Mouse (Mus musculus) G1E (cell line): ENCODE results near the gene Thada. TPM values are rescaled to one million over a fixed set of nuclear protein-coding genes. Genes with fewer than 3 reads are reported as not detected.

ENCODE experiments used
- ATAC-seq: 2 replicates; pipeline ENCODE4 v1.8.0; 2016; ENCODE audit warnings: mild to moderate bottlenecking; ENCODE audit not compliant: insufficient number of reproducible peaks, poor library complexity, low FRiP score, severe bottlenecking; ENCODE audit errors: extremely low read depth
- DNase-seq: peaks from one replicate; pipeline ENCODE4 v3.0.0; 2012; ENCODE audit warnings: low spot score
- H3K27me3 ChIP-seq: 2 replicates; pipeline ENCODE4 v1.6.1; 2012; ENCODE audit warnings: mild to moderate bottlenecking, low read length, inconsistent platforms; ENCODE audit not compliant: insufficient read depth
- H3K36me3 ChIP-seq: replicated peaks from 2 replicates; pipeline ENCODE3; 2012; ENCODE audit warnings: mild to moderate bottlenecking, inconsistent platforms
- H3K4me1 ChIP-seq: 2 replicates; pipeline ENCODE4 v1.6.1; 2012; ENCODE audit warnings: low read depth, low read length, inconsistent platforms, mixed read lengths; ENCODE audit not compliant: insufficient read depth
- H3K4me3 ChIP-seq: 2 replicates; pipeline ENCODE4 v1.5.1; 2012; ENCODE audit warnings: low read depth, mild to moderate bottlenecking, inconsistent platforms, low read length, moderate library complexity, mixed read lengths
- H3K9me3 ChIP-seq: replicated peaks from 2 replicates; pipeline ENCODE4 v1.6.1; 2012; ENCODE audit warnings: inconsistent platforms
- CTCF ChIP-seq: IDR thresholded peaks from 2 replicates; pipeline ENCODE4 v1.5.1; 2012; ENCODE audit warnings: low read depth, low read length, inconsistent platforms, mixed read lengths
- GATA1 ChIP-seq: IDR thresholded peaks from 2 replicates; pipeline ENCODE4 v1.6.1; 2012; ENCODE audit warnings: borderline replicate concordance, low read length, inconsistent platforms, mixed read lengths
- GATA2 ChIP-seq: IDR thresholded peaks from 2 replicates; pipeline ENCODE4 v1.6.1; 2012; ENCODE audit warnings: low read depth, low read length, inconsistent platforms, borderline replicate concordance
- POLR2AphosphoS5 ChIP-seq: IDR thresholded peaks from 2 replicates; pipeline ENCODE4 v1.6.1; 2012; ENCODE audit warnings: low read depth, low read length, inconsistent platforms; ENCODE audit not compliant: insufficient replicate concordance
- TAL1 ChIP-seq: conservative IDR thresholded peaks from 2 replicates; pipeline ENCODE4 v1.6.1; 2012; ENCODE audit warnings: low read depth, low read length, inconsistent platforms, mixed read lengths
- polyA plus RNA-seq: library from polyadenylated mRNA; stranded (reverse); fragments of >175 nt; gene quantifications from 2 replicates; pipeline ENCODE4 v1.2.3, GENCODE M21; 2012
- total RNA-seq, 2 experiments: library from RNA; stranded (forward) in 1 of 2; stranded (reverse) in 1 of 2; fragments of 200-1000 nt in 1 of 2; fragments of >200 nt in 1 of 2; fragmentation: Nextera tagmentation in 1 of 2; gene quantifications; 2 replicates each; pipeline ENCODE4 v1.2.3; 2014 to 2017

Gene Thada
- total and polyA plus RNA-seq, 3 experiments = 2.8 to 55.2 (median 28.1) TPM

DNA sequence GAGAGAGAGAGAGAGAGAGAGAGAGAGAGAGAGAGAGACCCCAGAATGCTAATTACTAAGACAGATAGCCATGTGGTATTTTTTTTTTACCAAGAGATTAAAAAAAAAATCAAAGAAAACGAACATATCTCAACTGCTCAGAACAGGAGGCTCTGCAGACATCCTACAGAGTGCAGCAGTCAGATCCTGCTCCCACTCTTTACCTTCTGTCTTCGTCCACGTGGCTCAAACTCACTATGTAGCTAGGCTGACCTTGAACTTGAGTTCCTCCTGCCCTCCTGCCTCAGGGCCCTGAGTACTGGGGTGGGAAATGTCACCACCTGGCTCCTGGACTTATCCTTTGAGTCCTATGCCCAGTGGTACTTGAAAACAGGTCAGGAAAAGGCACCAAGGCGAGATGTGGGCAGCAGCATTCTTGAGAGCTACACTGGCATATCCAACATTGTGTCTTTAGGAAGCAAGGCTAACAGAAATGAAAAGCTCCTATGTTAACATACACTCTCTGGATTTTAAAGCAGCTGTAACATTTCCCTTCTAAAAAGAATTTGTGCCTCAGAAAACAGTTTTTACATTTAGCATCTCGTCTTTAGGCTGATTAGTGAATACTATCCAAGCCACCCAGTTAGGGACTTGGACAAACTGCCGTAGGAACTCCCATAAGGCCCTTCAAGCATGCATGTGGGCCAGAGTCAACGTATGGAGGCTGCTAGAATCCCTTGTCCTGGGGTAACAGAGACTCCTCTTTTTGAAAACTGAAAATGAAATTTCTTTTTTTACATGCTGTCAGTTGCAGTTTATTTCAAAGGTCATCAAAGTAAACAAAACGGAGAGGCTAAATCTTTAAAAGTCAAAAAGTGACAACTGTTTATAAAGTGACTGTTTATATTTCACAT is 183.4 kb downstream of the Thada start:
- Histone ChIP-seq H3K4me1 (peaks cover 3% of the 10 kb centered on the region; the same call in 1 of the 2 replicates), H3K9me3 (no peaks in the 10 kb centered on the region), H3K27me3 (no peaks in the 10 kb centered on the region), H3K4me3 (no peak overlapping the region), H3K36me3 (peaks cover 54% of the 10 kb centered on the region)
- ATAC-seq (no peak), DNase-seq (no peak)
- no peak for TF ChIP-seq TAL1
- TF ChIP-seq POLR2AphosphoS5 = no peak
- TF ChIP-seq GATA1 = no peak
- no peak for TF ChIP-seq GATA2
- TF ChIP-seq CTCF = no peak

DNA sequence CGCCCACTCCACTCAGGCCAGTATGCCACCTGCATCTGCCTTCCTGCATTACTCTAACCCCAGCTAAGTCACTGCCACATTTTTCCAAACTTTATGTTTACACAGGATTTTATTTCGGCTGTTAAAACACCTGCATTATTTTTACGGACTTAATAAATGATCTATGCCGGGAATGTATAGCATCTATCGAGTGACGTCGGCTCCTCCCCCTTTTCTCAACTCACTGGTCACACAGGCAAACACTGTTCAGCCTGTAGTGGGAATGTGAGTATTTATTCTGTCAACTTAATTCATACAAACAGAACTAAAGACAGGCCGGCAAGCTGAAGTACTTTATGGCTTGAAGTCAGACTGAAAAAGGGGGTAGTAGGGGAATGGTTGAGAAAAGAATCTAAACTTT is 187.0 kb downstream of the Thada start:
- H3K4me3 ChIP-seq = no peak overlapping the region
- ATAC-seq = no peak
- no peak for TF ChIP-seq GATA2
- no peak for TF ChIP-seq GATA1
- TF ChIP-seq TAL1 = no peak
- no peak for TF ChIP-seq CTCF
- TF ChIP-seq POLR2AphosphoS5 = no peak

DNA sequence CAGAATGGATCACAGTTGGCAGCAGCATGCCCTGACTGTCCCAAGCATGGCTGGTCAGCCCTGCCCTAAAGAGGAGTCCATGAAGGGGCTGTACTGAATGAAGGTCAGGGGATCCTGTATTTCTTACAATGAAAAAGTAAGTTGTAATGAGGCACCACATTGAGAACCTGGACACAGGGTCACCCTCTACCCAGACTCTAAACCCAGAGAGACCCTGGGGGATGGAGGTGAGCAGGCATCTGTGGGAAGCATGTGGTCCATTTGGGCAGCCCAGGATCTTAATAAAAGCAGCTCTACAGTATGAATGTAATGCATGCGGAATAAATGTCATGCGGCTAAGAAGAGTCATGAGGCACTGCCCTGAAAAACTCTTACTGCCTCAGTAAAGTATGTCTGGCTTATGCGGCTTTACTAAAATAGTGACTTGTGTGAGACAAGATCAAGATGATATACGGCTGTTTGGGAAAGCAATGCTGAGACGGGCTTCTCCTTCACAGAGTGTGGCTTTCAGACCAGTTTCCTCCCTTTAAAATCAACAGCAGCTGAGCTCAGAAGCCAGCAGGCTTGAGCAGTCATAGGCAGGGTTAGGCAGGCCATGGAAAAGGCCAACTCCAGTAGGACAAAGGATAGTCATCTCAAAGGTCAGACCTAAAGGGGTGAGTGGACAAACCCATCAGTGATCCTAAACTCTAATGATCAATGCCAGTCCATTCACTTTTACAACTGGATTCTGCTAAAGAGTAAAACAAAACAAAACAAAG is 187.6 kb downstream of the Thada start:
- H3K9me3 ChIP-seq = no peaks in the 10 kb centered on the region
- no peaks in the 10 kb centered on the region for H3K27me3 ChIP-seq
- DNase-seq = no peak
- no peak for ATAC-seq
- peaks cover 3% of the 10 kb centered on the region; the same call in 1 of the 2 replicates for H3K4me1 ChIP-seq
- H3K4me3 ChIP-seq = no peak overlapping the region
- H3K36me3 ChIP-seq = peaks cover 66% of the 10 kb centered on the region
- TF ChIP-seq CTCF = no peak
- TF ChIP-seq TAL1 = no peak
- no peak for TF ChIP-seq POLR2AphosphoS5
- no peak for TF ChIP-seq GATA2
- no peak for TF ChIP-seq GATA1

More for the DNA sequence above, 187.0 kb downstream of the Thada start:
- Histone ChIP-seq H3K27me3 (no peaks in the 10 kb centered on the region), H3K4me1 (peaks cover 3% of the 10 kb centered on the region; the same call in 1 of the 2 replicates), H3K9me3 (no peaks in the 10 kb centered on the region), H3K36me3 (peaks cover 69% of the 10 kb centered on the region)
- no peak for DNase-seq

DNA sequence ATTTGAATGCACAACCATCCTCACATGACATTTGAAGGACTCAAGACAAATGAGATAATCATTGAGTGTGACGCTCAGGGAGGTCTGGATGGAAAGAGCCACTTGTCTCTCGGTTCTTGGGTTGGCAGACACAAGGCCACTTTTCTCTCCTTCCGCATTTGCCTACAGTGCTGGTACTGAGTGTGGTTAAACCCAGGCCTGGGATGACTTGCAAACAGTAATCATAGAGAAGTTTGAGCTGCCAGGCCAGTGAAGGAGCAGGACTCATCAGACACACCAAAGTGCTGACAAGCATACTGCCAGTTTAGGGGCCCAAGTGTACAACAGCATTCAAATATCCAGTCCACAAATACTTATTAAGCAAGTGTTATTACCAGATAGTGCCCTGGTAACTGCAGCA is 191.0 kb downstream of the Thada start:
- Histone ChIP-seq H3K9me3 (no peaks in the 10 kb centered on the region), H3K4me1 (no peaks in the 10 kb centered on the region), H3K36me3 (peaks cover 81% of the 10 kb centered on the region), H3K4me3 (no peak overlapping the region), H3K27me3 (no peaks in the 10 kb centered on the region)
- no peak for DNase-seq
- no peak for TF ChIP-seq GATA2
- TF ChIP-seq GATA1 = no peak
- no peak for TF ChIP-seq TAL1
- ATAC-seq = 0 out of 2 replicates have a peak, but pooled peaks have one; percentile 15

DNA sequence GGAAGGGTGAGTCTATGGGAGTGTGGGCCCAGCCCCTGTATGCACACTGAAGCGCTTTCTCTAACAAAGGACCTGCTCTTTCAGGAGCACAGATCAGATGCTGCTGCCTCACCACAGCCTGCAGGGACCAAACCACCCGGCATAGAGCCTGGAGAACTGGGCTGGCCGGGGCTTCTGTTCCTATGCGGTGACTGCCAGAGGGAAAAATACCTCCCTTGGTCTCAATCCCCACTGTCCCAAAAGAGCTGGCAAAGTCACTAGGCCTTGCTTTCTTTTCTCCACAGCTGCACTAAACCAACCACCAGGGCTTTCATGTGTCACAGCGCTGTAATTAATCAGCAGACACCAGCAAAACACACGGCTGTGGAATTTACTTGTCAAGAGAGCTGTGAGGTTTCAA is 191.8 kb downstream of the Thada start:
- H3K4me3 ChIP-seq = no peak overlapping the region
- DNase-seq (no peak), ATAC-seq (no peak)
- no peaks in the 10 kb centered on the region for H3K27me3 ChIP-seq
- no peaks in the 10 kb centered on the region for H3K9me3 ChIP-seq
- no peaks in the 10 kb centered on the region for H3K4me1 ChIP-seq
- H3K36me3 ChIP-seq = peaks cover 79% of the 10 kb centered on the region
- TF ChIP-seq GATA2 (no peak), CTCF (no peak), TAL1 (no peak), POLR2AphosphoS5 (no peak), GATA1 (no peak)

DNA sequence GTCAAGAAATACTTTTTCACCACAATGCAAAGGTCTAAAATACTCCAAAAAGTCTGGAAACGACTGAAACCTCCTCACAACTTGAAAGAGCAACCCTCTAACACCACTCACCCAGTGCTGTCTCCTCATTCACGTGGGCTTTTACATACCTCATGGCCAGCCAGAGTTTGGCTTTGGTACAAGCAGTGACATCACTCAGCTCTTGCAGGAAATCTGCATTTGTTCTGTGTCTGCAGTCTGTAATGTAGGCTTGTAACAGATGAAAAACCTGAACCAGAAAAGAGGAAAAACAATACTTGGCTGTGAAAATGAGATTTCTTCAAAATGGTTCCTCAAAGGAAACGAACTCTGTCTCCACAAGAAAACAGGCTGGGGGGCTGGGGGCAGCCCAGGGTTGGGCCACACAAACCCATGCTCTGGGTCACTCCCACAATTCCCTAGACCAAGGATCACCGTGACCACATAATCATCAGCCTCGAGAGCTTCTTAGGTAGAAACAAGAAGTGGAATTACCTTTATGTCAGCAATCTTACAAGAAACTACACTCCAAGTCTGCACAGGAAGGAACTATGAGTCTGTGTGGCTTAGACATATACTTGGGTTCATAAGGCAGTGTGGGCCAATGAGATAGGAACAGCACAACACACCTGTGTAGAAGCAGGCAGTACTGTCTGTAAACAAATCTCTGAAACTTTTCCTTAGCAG is 193.3 kb downstream of the Thada start:
- Histone ChIP-seq H3K36me3 (peaks cover 73% of the 10 kb centered on the region), H3K27me3 (no peaks in the 10 kb centered on the region), H3K4me1 (no peaks in the 10 kb centered on the region), H3K4me3 (no peak overlapping the region), H3K9me3 (no peaks in the 10 kb centered on the region)
- ATAC-seq (no peak), DNase-seq (no peak)
- TF ChIP-seq GATA1 (no peak), TAL1 (no peak), GATA2 (no peak), CTCF (no peak), POLR2AphosphoS5 (no peak)
